Mouse (Mus musculus): ENCODE results near the gene Sgms1. TPM values are rescaled to one million over a fixed set of nuclear protein-coding genes. Genes with fewer than 3 reads are reported as not detected.

Gene Sgms1
- polyA plus RNA-seq, 1 experiment = 42.2 TPM

DNA sequence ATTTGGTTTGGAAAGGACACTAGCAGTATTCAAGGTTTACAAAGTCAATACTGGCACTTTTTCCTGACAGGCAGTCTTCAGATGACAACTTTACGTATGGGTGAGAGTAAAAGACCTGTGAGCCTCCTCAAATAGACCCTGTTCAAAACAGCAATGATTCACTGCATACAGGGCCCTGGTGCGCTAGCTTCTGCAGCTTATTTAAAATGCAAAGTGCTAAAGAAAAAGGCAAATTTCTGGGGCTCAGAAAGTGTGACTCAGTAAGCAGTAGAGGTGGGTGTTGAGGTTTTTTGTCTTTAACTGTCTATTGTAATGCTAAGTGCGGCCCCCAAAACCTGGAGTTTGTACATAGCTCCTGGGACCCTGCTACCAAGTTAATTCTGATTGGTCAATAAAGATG, 81.2 kb downstream of the Sgms1 start:
- Histone ChIP-seq H3K4me3 (ENCODE audit: insufficient read depth, low read length) (no peak overlapping the region), H3K4me1 (ENCODE audit: control insufficient read depth, insufficient read depth, low read length) (peaks cover 14% of the 10 kb centered on the region), H3K27ac (ENCODE audit: insufficient read depth, low read length) (no peak overlapping the region)
- TF ChIP-seq CTCF (IDR thresholded peaks at IDR 0.05; ENCODE audit: borderline replicate concordance, insufficient read depth, low read length) = no peak
- no peak for TF ChIP-seq POLR2A (IDR thresholded peaks at IDR 0.05; ENCODE audit: low read depth, low read length)

DNA sequence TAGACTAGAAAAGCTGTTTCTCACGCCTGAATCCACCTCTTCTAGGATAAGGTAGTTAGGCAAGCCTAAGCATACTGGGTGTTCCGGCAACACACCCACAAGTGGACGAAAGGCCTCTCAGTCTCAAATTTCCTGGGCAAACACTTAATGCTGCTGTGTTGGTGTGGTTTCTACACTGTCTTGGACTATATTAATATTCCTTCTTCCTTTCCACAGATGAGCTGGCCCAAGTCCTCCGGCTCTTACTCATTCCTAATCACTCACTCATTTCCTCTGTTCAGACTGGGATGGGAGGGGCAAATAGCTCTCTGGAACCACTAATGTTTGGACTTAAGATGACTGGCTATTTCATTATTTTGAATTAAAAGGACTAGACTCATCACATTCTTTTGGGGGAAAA, 84.6 kb downstream of the Sgms1 start:
- Histone ChIP-seq H3K4me1 (ENCODE audit: control insufficient read depth, insufficient read depth, low read length) (peaks cover 14% of the 10 kb centered on the region), H3K27ac (ENCODE audit: insufficient read depth, low read length) (peak overlapping the region; percentile 100), H3K4me3 (ENCODE audit: insufficient read depth, low read length) (no peak overlapping the region)
- TF ChIP-seq POLR2A (IDR thresholded peaks at IDR 0.05; ENCODE audit: low read depth, low read length) (no peak), CTCF (IDR thresholded peaks at IDR 0.05; ENCODE audit: borderline replicate concordance, insufficient read depth, low read length) (no peak)

DNA sequence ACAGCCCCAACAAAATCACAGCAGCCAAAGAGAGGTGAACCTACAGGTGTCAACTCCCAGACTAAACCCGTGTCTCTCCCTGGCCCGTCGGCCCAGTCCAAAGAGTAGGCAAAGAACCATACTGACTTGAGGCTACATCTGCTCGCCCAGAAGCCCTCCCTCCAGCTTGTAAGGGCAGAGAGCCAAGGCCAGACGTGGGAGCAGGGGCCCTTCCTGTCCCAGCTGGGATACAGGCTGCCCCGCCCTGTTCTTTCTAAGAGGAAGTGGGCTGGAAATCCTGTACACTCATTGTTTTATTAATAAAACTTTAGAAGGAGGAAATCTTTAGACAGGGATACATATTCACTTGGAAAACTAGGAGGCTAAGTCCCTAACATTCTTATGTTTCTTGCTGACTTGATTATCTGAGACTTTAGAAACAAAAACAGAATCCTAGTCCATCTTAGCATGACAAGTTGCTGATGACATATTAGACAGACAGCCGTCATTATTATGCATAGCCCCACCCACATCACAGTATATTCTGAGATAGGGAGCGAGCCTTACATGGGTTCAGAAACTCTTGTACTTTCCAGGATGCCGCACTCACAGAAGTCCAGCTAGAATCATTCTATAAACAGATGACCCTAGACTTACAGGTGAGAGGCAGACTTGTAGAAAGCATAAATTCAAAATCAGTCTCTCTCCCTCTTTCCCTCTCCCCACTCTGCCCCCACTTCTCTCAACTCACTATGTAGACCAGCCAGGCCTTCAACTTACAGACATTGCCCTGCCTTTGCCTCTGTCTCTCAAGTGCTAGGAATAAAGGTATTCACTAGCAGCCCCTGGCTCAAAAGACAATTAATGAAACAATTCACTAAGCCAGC, 85.3 kb downstream of the Sgms1 start:
- Histone ChIP-seq H3K4me3 (ENCODE audit: insufficient read depth, low read length) (no peak overlapping the region), H3K4me1 (ENCODE audit: control insufficient read depth, insufficient read depth, low read length) (peaks cover 14% of the 10 kb centered on the region), H3K27ac (ENCODE audit: insufficient read depth, low read length) (peak overlapping the region; percentile 100)
- TF ChIP-seq POLR2A (IDR thresholded peaks at IDR 0.05; ENCODE audit: low read depth, low read length) (no peak), CTCF (IDR thresholded peaks at IDR 0.05; ENCODE audit: borderline replicate concordance, insufficient read depth, low read length) (no peak)

DNA sequence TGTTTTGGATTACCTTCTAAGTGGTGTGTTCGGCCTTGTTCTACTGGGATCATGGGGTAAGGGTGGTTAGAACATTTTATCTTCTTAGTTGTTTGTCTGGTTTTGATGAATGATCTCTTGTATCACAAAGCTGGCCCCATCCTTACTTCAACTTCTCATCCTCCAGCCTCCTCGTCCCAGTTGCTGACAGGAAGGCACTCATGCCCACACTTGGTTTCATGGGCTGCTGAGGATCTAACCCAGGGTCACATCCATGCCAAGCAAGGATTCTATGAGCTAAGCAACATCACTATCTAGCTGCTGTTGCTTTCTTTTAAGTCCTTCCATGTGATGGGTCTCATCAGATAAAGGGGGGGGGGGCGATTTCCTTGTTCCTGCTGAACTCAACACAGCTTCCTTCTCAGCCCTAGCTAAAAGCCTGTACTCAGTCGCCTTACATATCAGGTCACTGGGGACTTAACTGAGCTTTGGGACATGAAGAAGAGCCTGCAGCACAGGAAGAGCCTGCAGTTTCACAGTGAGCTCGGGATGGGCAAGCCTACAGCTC, 86.6 kb downstream of the Sgms1 start:
- TF ChIP-seq POLR2A (IDR thresholded peaks at IDR 0.05; ENCODE audit: low read depth, low read length) (no peak), CTCF (IDR thresholded peaks at IDR 0.05; ENCODE audit: borderline replicate concordance, insufficient read depth, low read length) (no peak)
- H3K27ac ChIP-seq (ENCODE audit: insufficient read depth, low read length) = no peak overlapping the region
- H3K4me1 ChIP-seq (ENCODE audit: control insufficient read depth, insufficient read depth, low read length) = peaks cover 14% of the 10 kb centered on the region
- no peak overlapping the region for H3K4me3 ChIP-seq (ENCODE audit: insufficient read depth, low read length)

DNA sequence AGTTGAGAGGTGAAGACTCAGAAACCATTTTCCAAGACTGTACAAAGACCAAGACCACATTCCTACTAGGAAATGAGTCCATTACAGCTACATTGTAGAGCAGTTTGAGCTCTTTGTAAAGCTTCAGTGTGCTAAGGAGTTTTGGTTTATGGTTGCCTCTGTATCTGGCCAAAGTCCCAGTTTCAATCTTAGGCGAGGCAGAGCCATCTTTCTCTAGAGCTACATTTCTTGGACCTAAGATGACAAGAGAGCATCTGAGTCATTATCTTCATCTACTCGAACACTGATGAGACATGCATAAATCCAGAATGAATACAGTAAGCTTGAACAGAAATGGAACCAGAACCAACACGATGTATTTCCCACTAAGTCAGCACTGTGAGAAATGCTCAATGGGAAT, 87.9 kb downstream of the Sgms1 start:
- H3K4me3 ChIP-seq (ENCODE audit: insufficient read depth, low read length) = no peak overlapping the region
- TF ChIP-seq POLR2A (IDR thresholded peaks at IDR 0.05; ENCODE audit: low read depth, low read length) (no peak), CTCF (IDR thresholded peaks at IDR 0.05; ENCODE audit: borderline replicate concordance, insufficient read depth, low read length) (no peak)
- H3K4me1 ChIP-seq (ENCODE audit: control insufficient read depth, insufficient read depth, low read length) = peaks cover 18% of the 10 kb centered on the region

DNA sequence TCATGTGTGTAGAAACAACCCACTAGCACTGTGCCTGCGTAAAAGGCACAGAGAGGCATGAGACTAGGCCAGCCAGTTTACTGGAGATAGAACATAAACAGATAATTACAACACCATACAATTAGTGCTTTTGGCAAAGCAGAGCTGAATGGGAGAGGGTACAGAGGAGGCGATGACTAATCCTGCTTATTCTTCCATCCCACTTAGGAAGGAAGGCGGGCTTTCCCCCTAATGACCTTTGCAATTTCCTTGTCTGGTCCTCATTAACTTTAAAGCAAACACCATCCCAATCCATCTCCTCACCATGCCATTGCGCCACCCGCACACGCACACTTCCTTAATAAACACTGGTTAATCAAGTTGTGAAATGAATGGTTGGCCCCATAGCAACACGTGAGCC, 91.3 kb downstream of the Sgms1 start:
- Histone ChIP-seq H3K4me1 (ENCODE audit: control insufficient read depth, insufficient read depth, low read length) (peaks cover 12% of the 10 kb centered on the region), H3K27ac (ENCODE audit: insufficient read depth, low read length) (no peak overlapping the region), H3K4me3 (ENCODE audit: insufficient read depth, low read length) (no peak overlapping the region)
- TF ChIP-seq POLR2A (IDR thresholded peaks at IDR 0.05; ENCODE audit: low read depth, low read length) = no peak
- no peak for TF ChIP-seq CTCF (IDR thresholded peaks at IDR 0.05; ENCODE audit: borderline replicate concordance, insufficient read depth, low read length)

More for the DNA sequence above, 87.9 kb downstream of the Sgms1 start:
- H3K27ac ChIP-seq (ENCODE audit: insufficient read depth, low read length) = peak overlapping the region; percentile 31; the same call in 1 of the 2 replicates

DNA sequence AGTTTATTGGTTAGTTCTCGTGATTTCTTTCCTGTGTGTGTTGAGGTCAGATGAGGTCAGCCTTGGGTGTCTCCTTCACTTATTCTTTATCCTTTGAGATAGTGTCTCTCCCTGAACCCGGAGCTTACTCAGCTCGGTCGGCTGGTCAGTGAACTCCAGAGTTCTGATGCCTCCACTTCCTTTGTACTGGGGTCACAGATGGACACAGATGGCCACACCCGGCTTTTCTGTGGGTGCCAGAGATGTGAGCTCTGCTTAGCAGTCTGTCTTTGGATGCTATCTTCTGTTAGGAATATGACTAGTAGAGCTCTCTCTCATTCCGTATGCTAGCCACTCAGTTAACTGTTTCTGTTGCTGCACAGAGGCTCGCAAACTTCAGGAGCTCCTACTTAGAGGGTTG, 92.7 kb downstream of the Sgms1 start:
- Histone ChIP-seq H3K4me3 (ENCODE audit: insufficient read depth, low read length) (no peak overlapping the region), H3K4me1 (ENCODE audit: control insufficient read depth, insufficient read depth, low read length) (peaks cover 21% of the 10 kb centered on the region), H3K27ac (ENCODE audit: insufficient read depth, low read length) (no peak overlapping the region)
- TF ChIP-seq POLR2A (IDR thresholded peaks at IDR 0.05; ENCODE audit: low read depth, low read length) = no peak
- no peak for TF ChIP-seq CTCF (IDR thresholded peaks at IDR 0.05; ENCODE audit: borderline replicate concordance, insufficient read depth, low read length)

DNA sequence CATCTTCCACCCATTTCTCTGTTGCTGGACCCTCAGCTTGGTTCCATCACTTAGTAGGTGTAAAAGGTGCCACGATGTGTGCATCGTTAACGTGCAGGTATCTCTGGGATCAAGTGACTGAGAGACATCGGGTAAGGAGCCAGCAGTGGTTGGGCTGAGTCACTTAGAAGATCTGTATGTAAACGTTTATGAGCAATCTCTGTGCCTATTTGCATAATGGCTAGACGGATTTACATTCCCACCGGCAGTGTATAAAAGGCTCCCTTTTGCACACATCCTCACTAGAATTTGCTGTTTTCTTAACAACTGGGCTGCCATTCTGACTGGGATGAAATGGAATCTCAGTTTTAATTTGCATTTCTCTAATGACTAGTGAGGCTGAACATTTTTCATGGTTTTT, 93.9 kb downstream of the Sgms1 start:
- Histone ChIP-seq H3K27ac (ENCODE audit: insufficient read depth, low read length) (no peak overlapping the region), H3K4me3 (ENCODE audit: insufficient read depth, low read length) (no peak overlapping the region), H3K4me1 (ENCODE audit: control insufficient read depth, insufficient read depth, low read length) (peaks cover 30% of the 10 kb centered on the region)
- TF ChIP-seq CTCF (IDR thresholded peaks at IDR 0.05; ENCODE audit: borderline replicate concordance, insufficient read depth, low read length) (no peak), POLR2A (IDR thresholded peaks at IDR 0.05; ENCODE audit: low read depth, low read length) (no peak)

DNA sequence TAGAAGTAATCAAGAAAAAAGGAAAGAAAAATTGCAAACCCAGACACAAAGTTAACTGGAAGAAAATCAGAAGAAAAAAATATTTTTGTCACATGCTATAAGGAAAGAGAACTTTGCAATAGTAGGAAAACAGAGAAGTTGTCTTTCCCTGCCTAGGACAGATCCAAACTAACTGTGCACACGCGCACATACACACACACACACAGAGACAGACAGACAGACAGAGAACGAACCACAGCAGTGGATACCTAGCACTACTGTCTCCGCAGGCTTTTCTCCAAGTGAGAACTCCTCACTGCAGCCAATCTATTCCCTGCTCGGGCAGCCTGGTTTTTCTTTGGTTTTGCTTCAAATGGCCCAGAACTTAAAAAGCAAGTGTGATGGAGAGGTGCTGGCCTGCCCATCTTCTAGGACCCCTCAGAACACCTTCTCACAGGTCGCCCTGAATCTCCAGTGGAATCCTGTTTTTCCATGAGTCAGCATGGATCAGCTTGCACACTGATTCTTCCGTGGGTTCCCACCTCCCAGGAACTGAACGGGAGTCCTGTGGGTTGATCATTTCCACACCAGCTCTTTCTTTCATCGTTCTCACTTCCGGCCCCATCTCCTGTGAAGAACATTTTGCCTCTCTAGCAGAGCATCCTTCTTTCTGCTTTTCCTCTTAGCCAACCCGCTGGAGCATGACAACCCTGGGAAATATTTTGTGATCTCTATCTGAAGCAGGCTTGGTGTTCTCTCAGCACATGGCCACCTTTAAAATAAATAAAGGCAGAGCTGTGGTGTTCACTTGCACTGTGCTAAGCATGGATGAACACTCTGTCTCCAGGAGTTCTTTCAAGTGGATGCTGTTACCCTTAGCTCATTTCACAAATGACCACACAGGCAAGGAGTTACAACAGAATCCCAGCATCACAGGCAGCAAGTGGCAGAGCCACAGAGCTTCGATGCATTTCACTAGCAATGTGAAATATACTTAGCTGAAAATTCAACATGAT, 96.4 kb downstream of the Sgms1 start:
- peak overlapping the region; percentile 51 for H3K27ac ChIP-seq (ENCODE audit: insufficient read depth, low read length)
- TF ChIP-seq CTCF (IDR thresholded peaks at IDR 0.05; ENCODE audit: borderline replicate concordance, insufficient read depth, low read length) = no peak
- no peak for TF ChIP-seq POLR2A (IDR thresholded peaks at IDR 0.05; ENCODE audit: low read depth, low read length)
- peak overlapping the region; percentile 10; the same call in 1 of the 2 replicates for H3K4me3 ChIP-seq (ENCODE audit: insufficient read depth, low read length)
- peaks cover 30% of the 10 kb centered on the region for H3K4me1 ChIP-seq (ENCODE audit: control insufficient read depth, insufficient read depth, low read length)

Data from embryonic fibroblast, embryonic 13.5 days (primary cell).